Comparison of ENCODE assay signal across 27 mouse cellular contexts in genomic region chr17:9743342-9743741, GRCm38 (mm10).
A peak's percentile ranks its signal among the peaks of the same experiment; 100 is the strongest.
DNase-seq lines count a peak whose midpoint lies in the region; ATAC-seq and TF ChIP-seq lines count a peak whose summit lies in the region.
"Had no signal": no experiment of that assay in that cellular context is flagged by ENCODE, and none has a peak within 500 bp of the region (broad histone marks: within the 10 kb centered on the region; RNA-seq: fewer than 3 reads in every experiment).

No protein-coding gene starts in this region.

- peak; percentile 61 for DNase-seq in heart, adult 11 months
- no peak for DNase-seq in layer of hippocampus, adult 2 months (ENCODE audit: low spot score in 2 of 2)
- no peak for DNase-seq in midbrain, embryonic 14.5 days
- DNase-seq: adrenal gland, adult 8-10 months; adrenal gland, postnatal 14 days; adrenal gland, postnatal 36 days; B cell, adult 2 months; cerebellum, adult 11-12 months; cerebellum, adult 2 months; cerebellum, adult 9-10 months; cerebellum, postnatal 10 days; cerebellum, postnatal 25 days; embryo, embryonic 11 days had no signal

- H3K4me2 ChIP-seq in heart, embryonic 11.5 days = no peak overlapping the region
- H3K4me2 ChIP-seq in midbrain, embryonic 14.5 days (ENCODE audit: low read length) = no peak overlapping the region
- H3K4me2 ChIP-seq: embryonic facial prominence, embryonic 13.5 days; embryonic facial prominence, embryonic 15.5 days; forebrain, embryonic 12.5 days had no signal

- 64% methylated on average over 5 of the region's 5 CpGs for WGBS in heart, embryonic 11.5 days (ENCODE audit: insufficient replicate concordance)
- 94% methylated on average over 5 of the region's 5 CpGs for WGBS in midbrain, embryonic 14.5 days

- no peak overlapping the region for H3K27ac ChIP-seq in heart, embryonic 11.5 days (ENCODE audit: low read depth, low read length)
- no peak overlapping the region for H3K27ac ChIP-seq in layer of hippocampus, adult 2 months
- no peak overlapping the region for H3K27ac ChIP-seq in midbrain, embryonic 14.5 days (replicated peaks; ENCODE audit: low read depth, low read length)
- H3K27ac ChIP-seq: embryonic facial prominence, embryonic 13.5 days; embryonic facial prominence, embryonic 15.5 days; forebrain, embryonic 10.5 days; forebrain, embryonic 12.5 days had no signal

- H3K4me1 ChIP-seq in heart, embryonic 11.5 days (ENCODE audit: control insufficient read depth, insufficient read depth, low read length) = no peaks in the 10 kb centered on the region
- no peaks in the 10 kb centered on the region for H3K4me1 ChIP-seq in midbrain, embryonic 14.5 days (ENCODE audit: control insufficient read depth, insufficient read depth, low read length)
- H3K4me1 ChIP-seq: embryonic facial prominence, embryonic 13.5 days; embryonic facial prominence, embryonic 15.5 days; forebrain, embryonic 10.5 days; forebrain, embryonic 12.5 days had no signal

- no peak for TF ChIP-seq CTCF in layer of hippocampus, adult 2 months (conservative IDR thresholded peaks at IDR 0.05)

- no peak overlapping the region for H3K4me3 ChIP-seq in heart, embryonic 11.5 days (ENCODE audit: low read depth, low read length)
- H3K4me3 ChIP-seq in layer of hippocampus, adult 2 months = no peak overlapping the region
- no peak overlapping the region for H3K4me3 ChIP-seq in midbrain, embryonic 14.5 days (replicated peaks; ENCODE audit: low read depth, low read length)
- H3K4me3 ChIP-seq: embryonic facial prominence, embryonic 13.5 days; embryonic facial prominence, embryonic 15.5 days; erythroblast, embryonic 14.5 days; forebrain, embryonic 10.5 days; forebrain, embryonic 12.5 days had no signal

- ATAC-seq in heart, embryonic 11.5 days (replicated peaks; ENCODE audit: insufficient number of reproducible peaks, low FRiP score, low TSS enrichment) = no peak
- ATAC-seq in megakaryocyte, adult 5-6 weeks (ENCODE audit: poor library complexity, severe bottlenecking) = peak; percentile 78
- no peak for ATAC-seq in midbrain, embryonic 14.5 days (ENCODE audit: low FRiP score, low TSS enrichment)
- ATAC-seq: activated CD4-positive, CD25-positive, alpha-beta regulatory T cell, adult 4 months; CD4-positive, CD25-positive, alpha-beta regulatory T cell, adult 4 months; forebrain, embryonic 14.5 days; forebrain, embryonic 16.5 days; Patski had no signal

- no peak overlapping the region for H3K9ac ChIP-seq in heart, embryonic 11.5 days (ENCODE audit: low read depth, low read length)
- H3K9ac ChIP-seq in midbrain, embryonic 14.5 days (replicated peaks; ENCODE audit: low read length) = no peak overlapping the region
- H3K9ac ChIP-seq: embryonic facial prominence, embryonic 13.5 days; embryonic facial prominence, embryonic 15.5 days; forebrain, embryonic 12.5 days had no signal

- H3K27me3 ChIP-seq in heart, embryonic 11.5 days (ENCODE audit: control insufficient read depth, insufficient read depth, low read length) = no peaks in the 10 kb centered on the region
- H3K27me3 ChIP-seq in midbrain, embryonic 14.5 days (ENCODE audit: control insufficient read depth, insufficient read depth, low read length) = no peaks in the 10 kb centered on the region
- H3K27me3 ChIP-seq: CH12.LX; embryonic facial prominence, embryonic 13.5 days; embryonic facial prominence, embryonic 15.5 days; forebrain, embryonic 12.5 days had no signal

- H3K36me3 ChIP-seq in heart, embryonic 11.5 days (ENCODE audit: control insufficient read depth, insufficient read depth, low read length) = no peaks in the 10 kb centered on the region
- no peaks in the 10 kb centered on the region for H3K36me3 ChIP-seq in midbrain, embryonic 14.5 days (ENCODE audit: control insufficient read depth, insufficient read depth, low read length)
- H3K36me3 ChIP-seq: embryonic facial prominence, embryonic 13.5 days; embryonic facial prominence, embryonic 15.5 days; forebrain, embryonic 10.5 days; forebrain, embryonic 12.5 days; G1E had no signal

- no peaks in the 10 kb centered on the region for H3K9me3 ChIP-seq in heart, embryonic 11.5 days (replicated peaks; ENCODE audit: control insufficient read depth, low read length)
- no peaks in the 10 kb centered on the region for H3K9me3 ChIP-seq in midbrain, embryonic 14.5 days (ENCODE audit: control insufficient read depth, low read length)
- H3K9me3 ChIP-seq: embryonic facial prominence, embryonic 13.5 days; embryonic facial prominence, embryonic 15.5 days; forebrain, embryonic 10.5 days; forebrain, embryonic 12.5 days had no signal
